Mouse (Mus musculus) ES-CJ7 (cell line): Measurements from ENCODE around the gene Gm4498.
"Not testable (repeated sequence)": the region's sequence is repeated elsewhere in the genome, so short reads cannot be mapped to it uniquely, and the experiment has no call there.

Source experiments
- DNase-seq: peaks from one replicate; pipeline ENCODE4 v3.0.0; 2011; ENCODE audit warnings: low read depth, low spot score

Gm4498 gene

DNA sequence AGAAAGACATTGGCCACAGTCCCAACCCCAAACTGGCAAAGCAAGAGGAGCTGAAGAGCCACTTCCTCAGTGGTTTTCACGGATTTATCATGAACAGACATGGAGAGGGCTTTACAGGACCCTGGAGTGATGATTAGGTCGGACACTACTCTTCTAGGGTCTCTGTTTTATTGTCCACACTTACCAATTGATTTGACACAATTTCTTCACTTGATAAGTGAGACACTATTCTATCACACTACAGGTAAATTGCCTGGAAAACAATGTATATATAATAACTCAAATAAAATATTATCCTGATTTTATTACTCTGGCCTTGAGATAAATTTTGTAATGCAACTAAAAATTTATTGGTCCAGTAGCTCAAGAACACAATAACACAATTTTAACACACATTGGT, at the start of gene Gm4498:
TSS of gene Gm4498 (minus strand) at position 101 of the 400 bp plus-strand sequence.
- not testable (repeated sequence) for DNase-seq

- not testable (repeated sequence) for DNase-seq
Measured at GRCm38 (mm10) chr7:20262734-20263133, 29.1 kb upstream of the Gm4498 start, which contains the start of gene Gm5890. Gene Gm5890 (minus strand): TSS chr7:20262834.

DNA sequence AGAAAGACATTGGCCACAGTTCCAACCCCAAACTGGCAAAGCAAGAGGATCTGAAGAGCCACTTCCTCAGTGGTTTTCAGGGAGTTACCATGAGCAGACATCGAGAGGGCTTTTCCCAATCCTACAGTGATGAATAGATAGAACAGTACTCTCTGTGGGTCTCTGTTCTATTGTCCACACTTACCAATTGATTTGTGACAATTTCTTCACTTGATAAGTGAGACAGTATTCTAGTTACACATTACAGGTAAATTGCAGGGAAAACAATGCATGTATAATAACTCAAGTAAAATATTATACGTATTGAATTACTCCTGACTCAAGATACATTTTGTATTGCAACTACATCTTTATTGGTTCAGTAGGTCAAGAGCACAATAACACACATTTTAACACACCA, 28.1 kb downstream of the Gm4498 start, which contains the start of gene Gm6164:
TSS of gene Gm6164 (minus strand) at position 101 of the 400 bp plus-strand sequence.
- DNase-seq, result not testable (repeated sequence)

DNA sequence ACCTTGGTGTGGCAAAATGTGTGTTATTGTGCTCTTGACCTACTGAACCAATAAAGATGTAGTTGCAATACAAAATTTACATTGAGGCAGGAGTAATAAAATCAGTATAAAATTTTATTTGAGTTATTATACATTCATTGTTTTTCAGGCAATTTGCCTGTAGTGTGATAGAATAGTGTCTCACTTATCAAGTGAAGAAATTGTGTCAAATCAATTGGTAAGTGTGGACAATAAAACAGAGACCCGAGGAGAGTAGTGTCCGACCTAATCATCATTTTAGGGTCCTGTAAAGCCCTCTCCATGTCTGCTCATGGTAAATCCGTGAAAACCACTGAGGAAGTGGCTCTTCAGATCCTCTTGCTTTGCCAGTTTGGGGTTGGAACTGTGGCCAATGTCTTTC, 40.2 kb downstream of the Gm4498 start, which contains the start of gene Vmn1r95:
TSS of gene Vmn1r95 (plus strand) at position 301 of the 400 bp plus-strand sequence.
- DNase-seq, result not testable (repeated sequence)
